Mouse (Mus musculus) layer of hippocampus, adult 9-10 months (tissue): Measurements from ENCODE around the gene A930018P22Rik.

ENCODE experiments used
- DNase-seq: peaks from one replicate; pipeline ENCODE4 v3.0.0; 2022; ENCODE audit warnings: low spot score

The A930018P22Rik gene

DNA sequence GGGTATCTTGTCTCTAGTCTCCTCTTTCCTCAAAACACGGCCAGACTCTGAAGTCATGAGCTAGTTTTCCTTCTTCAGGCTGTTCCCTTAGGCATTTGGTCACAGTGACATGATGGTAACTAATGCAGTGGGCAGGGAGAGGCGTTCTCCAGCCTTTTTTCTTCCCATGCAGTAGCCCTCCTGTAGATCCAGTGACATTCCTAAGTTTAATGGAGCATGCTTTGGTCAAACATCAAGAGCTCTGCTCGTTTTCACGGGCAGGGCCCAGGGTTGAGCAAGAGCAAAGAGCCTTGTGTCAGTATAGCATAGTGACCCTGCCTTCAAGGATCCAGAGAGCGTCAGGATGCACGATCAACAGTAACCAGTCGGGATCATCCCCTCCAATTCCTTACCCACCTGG lies 40.8 kb downstream of the A930018P22Rik start:
- no peak for DNase-seq

GRCm38 (mm10) chr2:104163978-104164487 lies 41.5 kb downstream of the A930018P22Rik start:
- DNase-seq: no peak

DNA sequence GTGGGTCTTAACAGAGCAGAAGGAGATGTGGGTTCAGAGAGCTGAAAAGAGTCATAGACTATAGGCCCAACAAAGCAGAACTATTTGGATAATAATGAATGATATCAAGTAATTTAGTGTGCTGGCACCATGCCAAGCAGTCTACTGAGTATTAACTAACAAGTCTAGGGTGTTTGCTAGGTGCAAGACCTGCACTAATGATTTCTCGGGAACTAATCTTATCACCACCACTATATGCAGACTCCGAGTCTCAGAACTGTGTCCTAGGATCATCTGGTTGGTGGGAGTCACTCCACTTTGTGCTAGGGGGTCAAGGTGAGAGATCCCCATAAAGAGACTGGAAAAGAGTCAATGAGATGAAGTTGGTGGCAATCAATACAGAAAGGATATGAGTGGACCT lies 43.1 kb downstream of the A930018P22Rik start:
- DNase-seq: no peak

DNA sequence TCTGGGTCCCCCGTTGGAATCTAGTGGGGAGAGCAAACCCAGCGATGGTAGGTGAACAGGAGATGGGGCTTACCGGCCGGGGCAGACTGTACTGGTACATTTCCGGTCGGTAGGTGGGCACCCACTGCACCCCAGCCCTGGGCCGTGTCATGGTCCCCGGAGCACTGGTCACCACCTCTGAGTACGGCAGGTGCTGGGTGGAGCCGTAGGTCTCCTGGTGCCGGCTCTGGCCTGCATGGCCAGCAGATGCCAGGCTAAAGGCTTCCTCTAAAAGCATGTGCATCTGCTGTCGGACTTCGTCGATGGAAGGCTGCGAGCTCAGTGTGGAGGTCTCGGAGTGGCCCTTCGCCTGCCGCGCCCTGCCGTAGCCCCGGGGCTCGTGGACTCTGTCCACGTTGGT lies 45.2 kb downstream of the A930018P22Rik start:
- no peak for DNase-seq

DNA sequence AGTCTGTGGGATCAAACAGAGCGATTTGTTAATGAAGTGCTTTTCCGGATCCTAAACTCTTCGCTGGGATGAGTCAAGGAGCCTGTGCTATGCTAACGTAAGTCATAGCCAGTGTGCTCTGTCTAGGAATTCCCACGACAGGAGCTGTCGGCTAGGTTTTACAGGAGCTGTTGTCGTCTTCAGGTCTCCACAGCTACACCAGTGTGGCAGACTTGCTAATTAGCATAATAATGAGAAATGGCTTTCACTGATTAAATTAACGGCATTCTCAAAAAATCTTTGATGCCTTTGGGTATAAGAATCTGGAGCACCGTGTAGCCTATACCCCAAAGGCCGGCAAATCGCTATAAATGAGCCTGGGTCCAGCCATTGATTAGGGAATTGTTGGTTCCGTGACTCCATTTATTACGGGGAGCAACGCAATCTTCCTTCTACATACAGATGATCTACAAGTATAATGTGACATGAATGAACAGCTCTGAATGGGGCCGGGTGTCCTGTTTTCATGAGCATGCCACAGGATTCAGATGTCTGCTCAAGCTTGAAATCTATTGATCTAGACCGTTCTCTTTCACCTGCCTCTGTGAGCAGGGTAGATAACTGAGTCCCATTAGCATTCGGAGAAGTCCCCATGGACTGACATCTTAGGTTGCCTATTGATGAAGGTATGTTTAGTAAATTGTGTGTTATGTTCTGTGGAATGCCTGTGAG lies 45.8 kb downstream of the A930018P22Rik start:
- no peak for DNase-seq

DNA sequence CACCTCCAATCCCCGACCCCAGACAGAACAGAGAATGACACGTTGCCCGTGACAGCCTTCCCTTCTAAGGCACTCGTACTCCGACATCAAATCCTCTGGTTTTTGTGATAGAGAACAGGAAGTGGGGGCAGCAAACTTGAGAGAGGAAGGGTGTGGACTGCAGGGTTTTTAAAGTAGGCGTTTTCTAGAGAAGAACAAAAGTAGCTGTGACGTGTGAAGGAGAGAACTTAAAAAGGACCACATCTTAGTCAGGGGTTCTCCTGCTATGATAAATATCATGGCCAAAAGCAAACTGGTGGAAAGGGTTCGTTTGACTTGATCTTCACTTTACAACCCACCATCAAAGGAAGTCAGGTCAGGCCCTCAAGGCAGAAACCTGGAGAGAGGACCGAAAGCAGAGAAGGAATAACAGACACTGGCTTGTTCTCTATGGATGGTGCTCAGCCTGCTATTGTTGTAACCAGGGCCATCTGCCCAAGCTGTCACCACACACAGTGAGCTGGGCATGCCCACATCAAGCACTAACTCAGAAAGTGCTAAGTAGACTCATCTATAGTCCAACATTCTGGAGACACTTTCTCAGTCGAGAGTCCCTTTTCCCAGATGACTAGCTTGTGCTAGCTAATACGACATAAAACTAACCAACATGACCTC lies 50.3 kb downstream of the A930018P22Rik start:
- no peak for DNase-seq

DNA sequence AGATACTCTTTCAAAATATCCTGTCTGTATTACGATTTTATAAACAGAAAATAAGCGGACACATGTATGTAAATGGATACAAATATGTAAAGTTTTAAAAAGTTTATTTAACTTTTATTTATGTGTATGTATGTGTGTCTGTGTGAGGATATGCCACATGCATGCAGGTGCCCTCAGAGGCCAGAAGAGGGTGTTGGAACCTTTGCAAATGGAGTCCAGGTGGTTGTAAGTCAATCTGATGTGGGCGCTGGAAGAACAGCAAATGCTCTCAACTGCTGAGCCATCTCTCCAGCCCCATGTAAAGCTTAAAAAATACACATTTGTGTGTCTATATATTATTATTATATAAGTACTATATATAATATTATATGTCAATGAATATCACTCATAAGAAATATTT lies 50.9 kb downstream of the A930018P22Rik start:
- DNase-seq: no peak
